Mouse (Mus musculus) stomach, embryonic 14.5 days (tissue): Measurements from ENCODE around the gene Syt1. TPM values are rescaled to one million over a fixed set of nuclear protein-coding genes. Genes with fewer than 3 reads are reported as not detected.

Experiments
- ATAC-seq: fragments of 200-750 bp; cut with Nextera tagmentation; 2 replicates; pipeline ENCODE4 v1.8.0; 2017; ENCODE audit warnings: low read depth, moderate TSS enrichment; ENCODE audit not compliant: insufficient number of reproducible peaks, insufficient read depth, low FRiP score
- H3K27ac ChIP-seq: fragments of 300-500 bp; sonication (generic); 2 replicates; pipeline ENCODE4 v1.5.1; 2014; ENCODE audit warnings: mild to moderate bottlenecking, low read length, moderate library complexity, mixed read lengths
- H3K27me3 ChIP-seq: fragments of 300-500 bp; sonication (generic); 2 replicates; pipeline ENCODE4 v1.6.1; 2014; ENCODE audit warnings: low read length, control low read depth, mixed read lengths; ENCODE audit not compliant: control insufficient read depth, insufficient read depth
- H3K36me3 ChIP-seq: fragments of 300-500 bp; sonication (generic); 2 replicates; pipeline ENCODE4 v1.6.1; 2014; ENCODE audit warnings: mild to moderate bottlenecking, control low read depth, low read length, moderate library complexity, mixed read lengths; ENCODE audit not compliant: control insufficient read depth, insufficient read depth
- H3K4me1 ChIP-seq: fragments of 300-500 bp; sonication (generic); 2 replicates; pipeline ENCODE4 v1.6.1; 2014; ENCODE audit warnings: low read length, control low read depth, mixed read lengths; ENCODE audit not compliant: control insufficient read depth, insufficient read depth
- H3K4me2 ChIP-seq: fragments of 300-500 bp; sonication (generic); replicated peaks from 2 replicates; pipeline ENCODE4 v1.6.1; 2014; ENCODE audit warnings: low read depth, low read length, control low read depth
- H3K4me3 ChIP-seq: fragments of 300-500 bp; sonication (generic); 2 replicates; pipeline ENCODE4 v1.5.1; 2014; ENCODE audit warnings: low read depth, low read length, control low read depth
- H3K9ac ChIP-seq: fragments of 300-500 bp; sonication (generic); replicated peaks from 2 replicates; pipeline ENCODE4 v1.6.1; 2014; ENCODE audit warnings: low read depth, mild to moderate bottlenecking, control low read depth, low read length, moderate library complexity, mixed read lengths
- H3K9me3 ChIP-seq: fragments of 300-500 bp; sonication (generic); 2 replicates; pipeline ENCODE4 v1.6.1; 2016; ENCODE audit warnings: low read depth, low read length, control low read depth; ENCODE audit not compliant: control insufficient read depth
- WGBS: fragments of 180-500 bp; shearing (Covaris S2); extraction: QIAGEN DNeasy Blood & Tissue Kit; methylation state at CpG from one replicate; pipeline ENCODE4 v1.1.7; 2014; 5-methylcytosine and 5-hydroxymethylcytosine counted together
- polyA plus RNA-seq: library from polyadenylated mRNA; unstranded; fragments of >200 nt; fragmentation: Nextera tagmentation; extraction: Ambion mirVana; gene quantifications from 2 replicates; pipeline ENCODE4 v1.2.1, GENCODE M21; 2014

The Syt1 gene
- polyA plus RNA-seq, 1 experiment from 2014 or later = 12.7 TPM

- Histone ChIP-seq H3K4me1 (peaks cover 3% of the 10 kb centered on the region; the same call in 1 of the 2 replicates), H3K4me2 (no peak overlapping the region), H3K27me3 (no peaks in the 10 kb centered on the region), H3K36me3 (no peaks in the 10 kb centered on the region), H3K4me3 (no peak overlapping the region), H3K9me3 (no peaks in the 10 kb centered on the region), H3K9ac (no peak overlapping the region), H3K27ac (no peak overlapping the region)
- ATAC-seq = no peak
- whole genome bisulfite sequencing = 89% methylated on average over 7 of the region's 7 CpGs
Measured at GRCm38 (mm10) chr10:108528338-108528737, 482.4 kb downstream of the Syt1 start.

- no peak for ATAC-seq
- Histone ChIP-seq H3K9ac (no peak overlapping the region), H3K4me2 (no peak overlapping the region), H3K4me3 (no peak overlapping the region), H3K9me3 (no peaks in the 10 kb centered on the region), H3K4me1 (no peaks in the 10 kb centered on the region), H3K27ac (no peak overlapping the region), H3K36me3 (no peaks in the 10 kb centered on the region), H3K27me3 (no peaks in the 10 kb centered on the region)
- WGBS = 95% methylated on average over 11 of the region's 11 CpGs
Measured at GRCm38 (mm10) chr10:108525506-108525905, 485.3 kb downstream of the Syt1 start.

GRCm38 (mm10) chr10:108524306-108525029 is 486.3 kb downstream of the Syt1 start:
- ATAC-seq = no peak
- 66% methylated on average over 6 of the region's 6 CpGs for WGBS
- Histone ChIP-seq H3K27me3 (no peaks in the 10 kb centered on the region), H3K9me3 (no peaks in the 10 kb centered on the region), H3K9ac (no peak overlapping the region), H3K4me2 (no peak overlapping the region), H3K4me3 (no peak overlapping the region), H3K27ac (no peak overlapping the region), H3K36me3 (no peaks in the 10 kb centered on the region), H3K4me1 (no peaks in the 10 kb centered on the region)

GRCm38 (mm10) chr10:108519156-108519555 is 491.6 kb downstream of the Syt1 start:
- H3K4me2 ChIP-seq = no peak overlapping the region
- no peaks in the 10 kb centered on the region for H3K4me1 ChIP-seq
- H3K27me3 ChIP-seq = no peaks in the 10 kb centered on the region
- no peak overlapping the region for H3K9ac ChIP-seq
- ATAC-seq = no peak
- no peak overlapping the region for H3K27ac ChIP-seq
- H3K9me3 ChIP-seq = no peaks in the 10 kb centered on the region
- WGBS = 27% methylated on average over 6 of the region's 6 CpGs
- no peak overlapping the region for H3K4me3 ChIP-seq
- no peaks in the 10 kb centered on the region for H3K36me3 ChIP-seq

- Histone ChIP-seq H3K9ac (no peak overlapping the region), H3K4me2 (no peak overlapping the region), H3K27me3 (no peaks in the 10 kb centered on the region), H3K36me3 (no peaks in the 10 kb centered on the region), H3K9me3 (no peaks in the 10 kb centered on the region), H3K4me1 (no peaks in the 10 kb centered on the region), H3K27ac (no peak overlapping the region), H3K4me3 (no peak overlapping the region)
- no peak for ATAC-seq
- 80% methylated on average over 9 of the region's 9 CpGs for WGBS
Measured at GRCm38 (mm10) chr10:108517076-108517475, 493.7 kb downstream of the Syt1 start.

- Histone ChIP-seq H3K4me1 (no peaks in the 10 kb centered on the region), H3K27ac (no peak overlapping the region), H3K9ac (no peak overlapping the region), H3K36me3 (no peaks in the 10 kb centered on the region), H3K27me3 (no peaks in the 10 kb centered on the region), H3K9me3 (no peaks in the 10 kb centered on the region), H3K4me3 (no peak overlapping the region), H3K4me2 (no peak overlapping the region)
- no peak for ATAC-seq
- 75% methylated on average over 7 of the region's 7 CpGs for WGBS
Measured at GRCm38 (mm10) chr10:108514671-108515070, 496.1 kb downstream of the Syt1 start.

GRCm38 (mm10) chr10:108509579-108509978 is 501.2 kb downstream of the Syt1 start:
- Histone ChIP-seq H3K4me1 (no peaks in the 10 kb centered on the region), H3K9me3 (no peaks in the 10 kb centered on the region), H3K36me3 (no peaks in the 10 kb centered on the region), H3K27me3 (no peaks in the 10 kb centered on the region), H3K4me3 (no peak overlapping the region), H3K27ac (no peak overlapping the region), H3K9ac (no peak overlapping the region), H3K4me2 (no peak overlapping the region)
- 63% methylated on average over 3 of the region's 3 CpGs for WGBS
- no peak for ATAC-seq

GRCm38 (mm10) chr10:108506917-108507316 is 503.9 kb downstream of the Syt1 start:
- Histone ChIP-seq H3K9me3 (no peaks in the 10 kb centered on the region), H3K27me3 (no peaks in the 10 kb centered on the region), H3K9ac (no peak overlapping the region), H3K4me3 (no peak overlapping the region), H3K4me1 (no peaks in the 10 kb centered on the region), H3K27ac (no peak overlapping the region), H3K36me3 (no peaks in the 10 kb centered on the region), H3K4me2 (no peak overlapping the region)
- no peak for ATAC-seq
- 79% methylated on average over 4 of the region's 4 CpGs for WGBS

- 40% methylated on average over 7 of the region's 7 CpGs for WGBS
- Histone ChIP-seq H3K4me1 (no peaks in the 10 kb centered on the region), H3K4me2 (no peak overlapping the region), H3K36me3 (no peaks in the 10 kb centered on the region), H3K27me3 (no peaks in the 10 kb centered on the region), H3K27ac (no peak overlapping the region), H3K9me3 (no peaks in the 10 kb centered on the region), H3K4me3 (no peak overlapping the region), H3K9ac (no peak overlapping the region)
- no peak for ATAC-seq
Measured at GRCm38 (mm10) chr10:108504925-108505324, 505.9 kb downstream of the Syt1 start.
